Mouse (Mus musculus) midbrain, postnatal 0 days (tissue): Measurements from ENCODE around the gene Eid1. TPM values are rescaled to one million over a fixed set of nuclear protein-coding genes. Genes with fewer than 3 reads are reported as not detected.

Experiments
- ATAC-seq: fragments of 200-750 bp; cut with Nextera tagmentation; 2 replicates; pipeline ENCODE4 v1.8.0; 2017; ENCODE audit warnings: moderate number of reproducible peaks, mild to moderate bottlenecking, moderate TSS enrichment, moderate library complexity; ENCODE audit not compliant: low FRiP score
- DNase-seq: peaks from one replicate; pipeline ENCODE4 v3.0.0-alpha.2; 2015; ENCODE audit warnings: low spot score
- H3K27ac ChIP-seq: fragments of 300-500 bp; sonication (generic); 2 replicates; pipeline ENCODE4 v1.5.1; 2014; ENCODE audit warnings: low read depth, mild to moderate bottlenecking, low read length, mixed read lengths
- H3K27me3 ChIP-seq: fragments of 300-500 bp; sonication (generic); 2 replicates; pipeline ENCODE4 v1.6.1; 2014; ENCODE audit warnings: low read length, control low read depth, mixed read lengths; ENCODE audit not compliant: insufficient read depth
- H3K36me3 ChIP-seq: fragments of 300-500 bp; sonication (generic); 2 replicates; pipeline ENCODE4 v1.6.1; 2014; ENCODE audit warnings: low read length, control low read depth, mixed read lengths; ENCODE audit not compliant: insufficient read depth
- H3K4me1 ChIP-seq: fragments of 300-500 bp; sonication (generic); 2 replicates; pipeline ENCODE4 v1.6.1; 2014; ENCODE audit warnings: mild to moderate bottlenecking, control low read depth, antibody characterized with exemption, low read length, mixed read lengths; ENCODE audit not compliant: insufficient read depth
- H3K4me2 ChIP-seq: fragments of 300-500 bp; sonication (generic); 2 replicates; pipeline ENCODE4 v1.6.1; 2014; ENCODE audit warnings: low read depth, mild to moderate bottlenecking, low read length, mixed read lengths; ENCODE audit not compliant: poor library complexity, severe bottlenecking
- H3K4me3 ChIP-seq: fragments of 300-500 bp; sonication (generic); 2 replicates; pipeline ENCODE4 v1.5.1; 2014; ENCODE audit warnings: low read depth, mild to moderate bottlenecking, low read length, moderate library complexity
- H3K9ac ChIP-seq: fragments of 300-500 bp; sonication (generic); replicated peaks from 2 replicates; pipeline ENCODE4 v1.6.1; 2014; ENCODE audit warnings: mild to moderate bottlenecking, low read length, moderate library complexity, mixed read lengths; ENCODE audit not compliant: poor library complexity, severe bottlenecking
- H3K9me3 ChIP-seq: fragments of 300-500 bp; sonication (generic); 2 replicates; pipeline ENCODE4 v1.6.1; 2016; ENCODE audit warnings: low read length, control low read depth
- CTCF ChIP-seq: IDR thresholded peaks from 2 replicates; pipeline ENCODE4 v1.5.1; 2016; ENCODE audit warnings: antibody characterized with exemption, mild to moderate bottlenecking
- WGBS: fragments of 180-500 bp; shearing (Covaris S2); extraction: QIAGEN DNeasy Blood & Tissue Kit; methylation state at CpG from one replicate; pipeline ENCODE4 v1.1.7; 2014; 5-methylcytosine and 5-hydroxymethylcytosine counted together
- polyA plus RNA-seq: library from polyadenylated mRNA; unstranded; fragments of >200 nt; fragmentation: Nextera tagmentation; extraction: Ambion mirVana; gene quantifications from 2 replicates; pipeline ENCODE4 v1.2.1, GENCODE M21; 2015
- total RNA-seq: library from RNA; depleted of rRNA; stranded (reverse); fragments of >200 nt; gene quantifications from 2 replicates; pipeline ENCODE4 v1.2.3, GENCODE M21; 2014

Gene Eid1
- total and polyA plus RNA-seq, 2 experiments from 2014 or later = 428 to 465 TPM

- DNase-seq (no peak), ATAC-seq (no peak)
- H3K4me2 ChIP-seq = no peak overlapping the region
- H3K27me3 ChIP-seq = no peaks in the 10 kb centered on the region
- WGBS = 92% methylated on average over 2 of the region's 2 CpGs
- no peak overlapping the region for H3K27ac ChIP-seq
- no peaks in the 10 kb centered on the region for H3K36me3 ChIP-seq
- no peaks in the 10 kb centered on the region for H3K4me1 ChIP-seq
- H3K9ac ChIP-seq = no peak overlapping the region
- TF ChIP-seq CTCF = no peak
- H3K4me3 ChIP-seq = no peak overlapping the region
- H3K9me3 ChIP-seq = no peaks in the 10 kb centered on the region
Measured at GRCm38 (mm10) chr2:125653286-125653685, 19.6 kb upstream of the Eid1 start.

DNA sequence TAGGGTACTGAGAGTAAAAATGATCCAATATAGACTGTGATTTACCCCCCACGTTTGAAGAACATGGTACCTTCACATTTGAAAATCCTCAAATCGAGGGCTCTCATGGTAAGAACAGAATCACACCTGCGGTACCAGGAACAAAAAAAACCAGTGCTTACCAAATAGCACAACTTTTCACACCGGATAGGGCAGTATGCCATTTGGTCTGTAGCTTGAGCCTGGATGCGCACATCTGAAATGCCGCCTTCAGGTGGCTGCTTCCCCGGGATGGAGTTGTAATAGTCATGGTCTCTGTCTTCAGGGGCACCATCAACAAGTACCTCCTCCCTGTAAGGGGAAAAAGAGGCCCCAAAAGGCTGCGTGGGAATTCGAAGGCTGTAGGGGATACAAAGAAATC, 17.5 kb upstream of the Eid1 start:
- H3K4me3 ChIP-seq = no peak overlapping the region
- H3K36me3 ChIP-seq = no peaks in the 10 kb centered on the region
- no peak for ATAC-seq
- no peaks in the 10 kb centered on the region for H3K9me3 ChIP-seq
- TF ChIP-seq CTCF = no peak
- H3K4me1 ChIP-seq = no peaks in the 10 kb centered on the region
- no peak for DNase-seq
- 90% methylated on average over 9 of the region's 9 CpGs for WGBS
- H3K27me3 ChIP-seq = no peaks in the 10 kb centered on the region
- H3K27ac ChIP-seq = no peak overlapping the region
- no peak overlapping the region for H3K9ac ChIP-seq
- no peak overlapping the region for H3K4me2 ChIP-seq

DNA sequence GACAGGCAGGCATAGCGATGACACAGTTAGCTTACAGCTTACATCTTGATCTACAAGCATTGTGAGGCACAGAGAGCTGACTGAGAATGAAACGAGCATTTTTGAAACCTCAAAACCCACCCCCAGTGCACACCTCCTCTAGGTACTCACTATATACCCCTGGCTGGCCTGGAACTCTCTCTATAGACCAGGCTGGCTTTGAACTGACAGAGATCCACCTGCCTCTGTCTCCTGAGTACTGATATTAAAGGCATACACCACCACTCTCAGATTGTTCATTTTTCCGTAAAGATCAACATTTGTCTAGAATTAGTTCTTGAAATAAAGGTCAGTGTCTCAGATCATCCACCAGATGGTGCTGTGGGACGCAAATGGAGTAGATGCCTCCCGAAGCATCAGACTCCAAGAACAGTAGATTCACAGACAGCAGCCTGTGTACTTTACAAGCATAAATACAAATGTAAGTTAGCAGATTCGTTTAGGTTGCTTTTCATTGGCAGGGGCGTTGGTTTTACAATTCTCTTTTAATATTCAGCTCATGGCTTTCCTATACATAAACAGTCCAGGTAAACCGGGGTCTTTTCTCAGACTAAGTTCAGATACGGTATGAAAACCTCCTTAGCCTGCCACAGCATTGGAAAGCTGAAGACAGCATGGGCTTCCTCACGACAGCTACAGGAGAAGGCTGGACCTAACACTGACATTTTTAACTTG, 12.9 kb upstream of the Eid1 start:
- WGBS = 11% methylated on average over 10 of the region's 10 CpGs
- Histone ChIP-seq H3K9ac (peak overlapping the region; percentile 42; the same call in 1 of the 2 replicates), H3K9me3 (no peaks in the 10 kb centered on the region), H3K27me3 (no peaks in the 10 kb centered on the region), H3K4me2 (peak overlapping the region; percentile 32), H3K4me3 (peak overlapping the region; percentile 12; the same call in 1 of the 2 replicates), H3K36me3 (no peaks in the 10 kb centered on the region), H3K27ac (no peak overlapping the region), H3K4me1 (0 out of 2 replicates have a peak, but pooled peaks cover 3% of the 10 kb centered on the region)
- peak; percentile 90 for DNase-seq
- peak; percentile 98 for TF ChIP-seq CTCF
- ATAC-seq = peak; percentile 72

- Histone ChIP-seq H3K4me1 (0 out of 2 replicates have a peak, but pooled peaks cover 3% of the 10 kb centered on the region), H3K4me3 (peak overlapping the region; percentile 12; the same call in 1 of the 2 replicates), H3K9ac (peak overlapping the region; percentile 42; the same call in 1 of the 2 replicates), H3K4me2 (peak overlapping the region; percentile 32), H3K27me3 (no peaks in the 10 kb centered on the region), H3K9me3 (no peaks in the 10 kb centered on the region), H3K27ac (no peak overlapping the region), H3K36me3 (no peaks in the 10 kb centered on the region)
- ATAC-seq (peak; percentile 53; the same call in 1 of the 2 replicates), DNase-seq (no peak)
- TF ChIP-seq CTCF = no peak
- WGBS = 39% methylated on average over 20 of the region's 20 CpGs
Measured at GRCm38 (mm10) chr2:125660537-125661130, 12.3 kb upstream of the Eid1 start.

- 82% methylated on average over 4 of the region's 4 CpGs for WGBS
- no peaks in the 10 kb centered on the region for H3K36me3 ChIP-seq
- no peak for TF ChIP-seq CTCF
- H3K4me1 ChIP-seq = 0 out of 2 replicates have a peak, but pooled peaks cover 3% of the 10 kb centered on the region
- H3K27ac ChIP-seq = no peak overlapping the region
- no peak overlapping the region for H3K9ac ChIP-seq
- no peaks in the 10 kb centered on the region for H3K27me3 ChIP-seq
- H3K4me3 ChIP-seq = no peak overlapping the region
- ATAC-seq (no peak), DNase-seq (no peak)
- no peak overlapping the region; the same call in 1 of the 2 replicates for H3K4me2 ChIP-seq
- no peaks in the 10 kb centered on the region for H3K9me3 ChIP-seq
Measured at GRCm38 (mm10) chr2:125661156-125661555, 11.7 kb upstream of the Eid1 start.

GRCm38 (mm10) chr2:125662517-125662916, 10.4 kb upstream of the Eid1 start:
- Histone ChIP-seq H3K27ac (no peak overlapping the region), H3K4me3 (no peak overlapping the region), H3K36me3 (no peaks in the 10 kb centered on the region), H3K9me3 (no peaks in the 10 kb centered on the region), H3K27me3 (no peaks in the 10 kb centered on the region), H3K4me2 (no peak overlapping the region), H3K9ac (no peak overlapping the region), H3K4me1 (0 out of 2 replicates have a peak, but pooled peaks cover 3% of the 10 kb centered on the region)
- DNase-seq (no peak), ATAC-seq (no peak)
- 80% methylated on average over 3 of the region's 3 CpGs for WGBS
- no peak for TF ChIP-seq CTCF
